Mouse (Mus musculus) MEL (cell line): ENCODE measurements around the gene Adcy4. TPM values are rescaled to one million over a fixed set of nuclear protein-coding genes. Genes with fewer than 3 reads are reported as not detected.
"Not testable (repeated sequence)": the region's sequence is repeated elsewhere in the genome, so short reads cannot be mapped to it uniquely, and the experiment has no call there.

Source experiments
- DNase-seq: peaks from one replicate; pipeline ENCODE4 v3.0.0; 2011; ENCODE audit warnings: low read depth, low spot score
- H3K27ac ChIP-seq: 2 replicates; pipeline ENCODE4 v1.5.1; 2012; ENCODE audit warnings: low read depth, mild to moderate bottlenecking, control low read depth, low read length, moderate library complexity; ENCODE audit not compliant: control insufficient read depth
- H3K27me3 ChIP-seq, 2 experiments: fragments of 150-350 bp in 1 of 2; sonication (generic) in 1 of 2; 2 replicates each; pipeline ENCODE4 v1.6.1; 2012; ENCODE audit warnings: low read length in 2 of 2, mild to moderate bottlenecking in 2 of 2, improper control_type of control experiment in 1 of 2, moderate library complexity in 1 of 2; ENCODE audit not compliant: insufficient read depth in 2 of 2, control insufficient read depth in 1 of 2
- H3K36me3 ChIP-seq, 2 experiments: 2 replicates each; pipeline ENCODE4 v1.6.1; 2012 to 2014; ENCODE audit warnings: low read length in 2 of 2, improper control_type of control experiment in 1 of 2, inconsistent platforms in 1 of 2, mild to moderate bottlenecking in 1 of 2; ENCODE audit not compliant: insufficient read depth in 2 of 2, control insufficient read depth in 1 of 2
- H3K4me1 ChIP-seq, 2 experiments: fragments of 150-350 bp in 1 of 2; sonication (generic) in 1 of 2; 2 replicates each; pipeline ENCODE4 v1.6.1; 2012; ENCODE audit warnings: low read length in 2 of 2, improper control_type of control experiment in 1 of 2, mild to moderate bottlenecking in 1 of 2; ENCODE audit not compliant: insufficient read depth in 2 of 2, control insufficient read depth in 1 of 2
- H3K4me3 ChIP-seq, 2 experiments: fragments of 150-350 bp in 1 of 2; sonication (generic) in 1 of 2; 2 replicates each; pipeline ENCODE4 v1.5.1; 2012; ENCODE audit warnings: low read depth in 2 of 2, low read length in 2 of 2, mild to moderate bottlenecking in 2 of 2, moderate library complexity in 2 of 2, control low read depth in 1 of 2, improper control_type of control experiment in 1 of 2; ENCODE audit not compliant: control insufficient read depth in 1 of 2, insufficient read depth in 1 of 2
- H3K79me2 ChIP-seq: 2 replicates; pipeline ENCODE4 v1.6.1; 2012; ENCODE audit warnings: mild to moderate bottlenecking, low read length, moderate library complexity; ENCODE audit not compliant: control insufficient read depth, poor library complexity, insufficient read depth
- H3K9ac ChIP-seq: 2 replicates; pipeline ENCODE4 v1.6.1; 2012; ENCODE audit warnings: low read depth, mild to moderate bottlenecking, control low read depth, low read length, moderate library complexity; ENCODE audit not compliant: control insufficient read depth, poor library complexity, severe bottlenecking
- H3K9me3 ChIP-seq: fragments of 150-350 bp; sonication (generic); replicated peaks from 2 replicates; pipeline ENCODE4 v1.6.1; 2012; ENCODE audit warnings: mild to moderate bottlenecking, low read length, improper control_type of control experiment, moderate library complexity; ENCODE audit not compliant: insufficient read depth
- BHLHE40 ChIP-seq: IDR thresholded peaks from 2 replicates; pipeline ENCODE4 v1.6.1; 2012; ENCODE audit warnings: low read depth, mild to moderate bottlenecking, inconsistent platforms, low read length, improper control_type of control experiment, borderline replicate concordance
- CTCF ChIP-seq, 3 experiments: IDR thresholded peaks in 2 of 3; conservative IDR thresholded peaks in 1 of 3; 2 replicates each; pipeline ENCODE4 v1.5.1; 2011 to 2012; ENCODE audit warnings: low read length in 3 of 3, low read depth in 2 of 3, mild to moderate bottlenecking in 2 of 3, improper control_type of control experiment in 1 of 3, inconsistent platforms in 1 of 3, mixed read lengths in 1 of 3, moderate library complexity in 1 of 3; ENCODE audit not compliant: control insufficient read depth in 1 of 3, insufficient read depth in 1 of 3, poor library complexity in 1 of 3, severe bottlenecking in 1 of 3
- E2F4 ChIP-seq: IDR thresholded peaks from 2 replicates; pipeline ENCODE4 v1.6.1; 2011; ENCODE audit warnings: low read depth, low read length, improper control_type of control experiment, borderline replicate concordance
- HCFC1 ChIP-seq: IDR thresholded peaks from 2 replicates; pipeline ENCODE4 v1.6.1; 2012; ENCODE audit warnings: low read depth, mild to moderate bottlenecking, inconsistent platforms, low read length, improper control_type of control experiment, moderate library complexity
- MAFK ChIP-seq: IDR thresholded peaks from 2 replicates; pipeline ENCODE4 v1.6.1; 2011; ENCODE audit warnings: low read depth, mild to moderate bottlenecking, low read length, improper control_type of control experiment, borderline replicate concordance
- MAX ChIP-seq: IDR thresholded peaks from 2 replicates; pipeline ENCODE4 v1.6.1; 2011; ENCODE audit warnings: low read length, improper control_type of control experiment
- MAZ ChIP-seq: IDR thresholded peaks from 2 replicates; pipeline ENCODE4 v1.6.1; 2012; ENCODE audit warnings: low read depth, mild to moderate bottlenecking, inconsistent platforms, low read length, improper control_type of control experiment
- MXI1 ChIP-seq: IDR thresholded peaks from 2 replicates; pipeline ENCODE4 v1.6.1; 2011; ENCODE audit warnings: mild to moderate bottlenecking, low read depth, low read length, improper control_type of control experiment
- MYC ChIP-seq: IDR thresholded peaks from 2 replicates; pipeline ENCODE4 v1.6.1; 2011; ENCODE audit warnings: low read depth, mild to moderate bottlenecking, low read length, improper control_type of control experiment, moderate library complexity
- NRF1 ChIP-seq: IDR thresholded peaks from 2 replicates; pipeline ENCODE4 v1.6.1; 2014; ENCODE audit warnings: low read depth, mild to moderate bottlenecking, inconsistent platforms, low read length, improper control_type of control experiment, moderate library complexity; ENCODE audit not compliant: poor library complexity, insufficient read depth, severe bottlenecking
- POLR2AphosphoS5 ChIP-seq: IDR thresholded peaks from 2 replicates; pipeline ENCODE4 v1.6.1; 2012; ENCODE audit warnings: low read depth, borderline replicate concordance, mild to moderate bottlenecking, inconsistent platforms, low read length, moderate library complexity, mixed read lengths
- RAD21 ChIP-seq: IDR thresholded peaks from 2 replicates; pipeline ENCODE4 v1.6.1; 2011; ENCODE audit warnings: mild to moderate bottlenecking, low read depth, low read length, improper control_type of control experiment
- RCOR1 ChIP-seq: IDR thresholded peaks from 2 replicates; pipeline ENCODE4 v1.6.1; 2012; ENCODE audit warnings: low read depth, mild to moderate bottlenecking, inconsistent platforms, low read length, improper control_type of control experiment
- SIN3A ChIP-seq: IDR thresholded peaks from 2 replicates; pipeline ENCODE4 v1.6.1; 2012; ENCODE audit warnings: low read length, improper control_type of control experiment, inconsistent platforms
- SMC3 ChIP-seq: IDR thresholded peaks from 2 replicates; pipeline ENCODE4 v1.6.1; 2011; ENCODE audit warnings: low read depth, low read length, improper control_type of control experiment
- TAL1 ChIP-seq: IDR thresholded peaks from 2 replicates; pipeline ENCODE4 v1.6.1; 2012; ENCODE audit warnings: mild to moderate bottlenecking, inconsistent platforms, low read length, moderate library complexity, mixed read lengths
- UBTF ChIP-seq: IDR thresholded peaks from 2 replicates; pipeline ENCODE4 v1.6.1; 2012; ENCODE audit warnings: low read depth, mild to moderate bottlenecking, inconsistent platforms, low read length, improper control_type of control experiment, moderate library complexity, borderline replicate concordance; ENCODE audit not compliant: insufficient read depth
- USF2 ChIP-seq, 2 experiments: IDR thresholded peaks; 2 replicates each; pipeline ENCODE4 v1.6.1; 2011 to 2012; ENCODE audit warnings: improper control_type of control experiment in 2 of 2, low read length in 2 of 2, borderline replicate concordance in 1 of 2, inconsistent platforms in 1 of 2, low read depth in 1 of 2, mild to moderate bottlenecking in 1 of 2; ENCODE audit not compliant: insufficient read depth in 1 of 2
- ZC3H11A ChIP-seq: IDR thresholded peaks from 2 replicates; pipeline ENCODE4 v1.6.1; 2012; ENCODE audit warnings: low read depth, mild to moderate bottlenecking, inconsistent platforms, low read length, improper control_type of control experiment
- ZMIZ1 ChIP-seq: IDR thresholded peaks from 2 replicates; pipeline ENCODE4 v1.6.1; 2012; ENCODE audit warnings: low read depth, mild to moderate bottlenecking, inconsistent platforms, low read length, improper control_type of control experiment, moderate library complexity
- polyA plus RNA-seq, 2 experiments: library from polyadenylated mRNA; stranded (reverse) in 1 of 2; unstranded in 1 of 2; fragments of >175 nt in 1 of 2; fragments of >200 nt in 1 of 2; gene quantifications; 2 replicates each; pipeline versions ENCODE4 v1.2.1 to v1.2.4; 2012; ENCODE audit warnings: low replicate concordance in 2 of 2, low read depth in 1 of 2; ENCODE audit not compliant: insufficient read length in 2 of 2, insufficient read depth in 1 of 2, missing spikeins in 1 of 2
- total RNA-seq: library from RNA; depleted of rRNA; stranded (reverse); fragments of 300-350 nt; gene quantifications from 2 replicates; pipeline ENCODE4 v1.2.3, GENCODE M21; 2012

Adcy4 gene
- total and polyA plus RNA-seq, 3 experiments = 0.19 to 0.35 TPM; not detected in 1

DNA sequence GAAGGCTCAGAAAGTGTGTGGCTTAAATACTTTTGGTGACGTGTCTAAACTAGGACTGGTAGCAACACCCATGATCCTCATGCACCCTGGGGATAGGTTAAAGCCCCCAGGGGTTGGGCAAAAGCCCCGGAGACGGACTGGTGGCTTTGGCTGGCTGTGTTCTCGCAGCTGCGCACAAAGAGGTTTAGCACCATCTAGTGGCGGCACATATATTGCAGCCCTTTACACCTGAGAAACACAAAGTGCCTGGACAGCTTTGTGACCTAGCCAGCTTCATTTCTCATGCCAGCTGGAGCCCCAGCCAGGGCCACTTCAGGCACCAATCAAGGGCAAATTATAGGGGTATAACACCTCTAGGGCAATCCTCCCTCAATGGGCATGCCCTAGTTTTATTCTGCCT is 23.7 kb downstream of the Adcy4 start:
- TF ChIP-seq RAD21 (peak; percentile 67), SIN3A (0 out of 2 replicates have a peak, but pooled peaks have one; percentile 31), HCFC1 (0 out of 2 replicates have a peak, but pooled peaks have one; percentile 35), NRF1 (peak; percentile 62), SMC3 (peak; percentile 69), ZC3H11A (peak; percentile 62), ZMIZ1 (0 out of 2 replicates have a peak, but pooled peaks have one; percentile 20), MXI1 (0 out of 2 replicates have a peak, but pooled peaks have one; percentile 22), CTCF (IDR thresholded peaks at IDR 0.05 in 2 of 3, conservative IDR thresholded peaks at IDR 0.05 in 1 of 3; ENCODE audit: control insufficient read depth in 1 of 3, insufficient read depth in 1 of 3, low read depth in 2 of 3, low read length in 3 of 3, poor library complexity in 1 of 3, severe bottlenecking in 1 of 3) (peak; percentile 63 to 75 (median 66); a peak in 5 of 6 replicates), BHLHE40 (0 out of 2 replicates have a peak, but pooled peaks have one; percentile 23)
- H3K4me1 ChIP-seq = peaks cover 6 to 19% of the 10 kb centered on the region in 2 experiments
- not testable (repeated sequence) for H3K9me3 ChIP-seq, H3K79me2 ChIP-seq, H3K9ac ChIP-seq, H3K4me3 ChIP-seq, H3K27ac ChIP-seq, H3K27me3 ChIP-seq, H3K36me3 ChIP-seq
- DNase-seq = peak; percentile 75

DNA sequence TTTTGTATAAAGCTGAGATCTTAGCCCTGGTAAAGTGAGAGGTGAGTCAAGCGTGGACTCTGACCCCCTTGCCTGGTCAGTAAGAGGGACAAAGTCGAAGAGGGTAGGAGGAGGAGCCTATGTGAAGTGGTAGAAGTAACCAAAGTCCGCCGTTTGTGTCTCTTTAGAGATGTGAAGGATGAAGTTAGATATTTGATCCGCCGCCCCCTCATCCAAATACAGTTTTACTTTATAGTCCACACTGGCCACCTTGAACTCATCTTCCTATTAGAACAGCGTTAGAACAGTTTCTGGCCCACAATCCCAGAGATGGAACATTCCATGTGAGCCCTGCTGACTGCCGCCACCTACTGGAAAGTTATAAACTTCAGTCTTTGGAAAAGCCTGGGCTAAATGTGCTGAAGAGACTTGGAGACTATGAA is 25.5 kb downstream of the Adcy4 start, which contains the start of gene Cideb:
Gene Cideb, minus strand, starts transcription at position 96 of the 422 bp plus-strand sequence.
- Histone ChIP-seq H3K36me3 (peaks cover 0 to 2% of the 10 kb centered on the region in 2 experiments; a peak in 2 of 4 replicates), H3K27me3 (no peaks in the 10 kb centered on the region), H3K27ac (no peak within 1 kb of the TSS), H3K4me1 (peaks cover 3 to 4% of the 10 kb centered on the region in 2 experiments; a peak in 2 of 4 replicates), H3K9me3 (no peaks in the 10 kb centered on the region), H3K79me2 (no peaks in the 10 kb centered on the region), H3K4me3 (no peak within 1 kb of the TSS), H3K9ac (no peak within 1 kb of the TSS)
- peak; percentile 61 for TF ChIP-seq RAD21
- TF ChIP-seq ZC3H11A = peak; percentile 59; the same call in 1 of the 2 replicates
- no peak for TF ChIP-seq E2F4
- TF ChIP-seq SMC3 = peak; percentile 79
- no peak for TF ChIP-seq UBTF
- TF ChIP-seq MYC = 0 out of 2 replicates have a peak, but pooled peaks have one; percentile 39
- TF ChIP-seq TAL1 = no peak
- TF ChIP-seq NRF1 = no peak
- no peak for TF ChIP-seq MAX
- no peak for TF ChIP-seq MAFK
- no peak for TF ChIP-seq RCOR1
- TF ChIP-seq POLR2AphosphoS5 = no peak
- TF ChIP-seq USF2 (IDR thresholded peaks at IDR 0.05; ENCODE audit: borderline replicate concordance in 1 of 2, insufficient read depth in 1 of 2, low read depth in 1 of 2, low read length in 2 of 2) = no peak
- no peak for TF ChIP-seq MAZ
- peak; percentile 52 to 75 (median 58) for TF ChIP-seq CTCF (IDR thresholded peaks at IDR 0.05 in 2 of 3, conservative IDR thresholded peaks at IDR 0.05 in 1 of 3; ENCODE audit: control insufficient read depth in 1 of 3, insufficient read depth in 1 of 3, low read depth in 2 of 3, low read length in 3 of 3, poor library complexity in 1 of 3, severe bottlenecking in 1 of 3)
- peak; percentile 65 for DNase-seq
